Mouse (Mus musculus) embryonic facial prominence, embryonic 10.5 days (tissue): ENCODE measurements around the gene Rd3. TPM values are rescaled to one million over a fixed set of nuclear protein-coding genes. Genes with fewer than 3 reads are reported as not detected.
A peak's percentile ranks its signal among the peaks of the same experiment; 100 is the strongest.

Experiments
- DNase-seq: peaks from one replicate; pipeline ENCODE4 v3.0.0-alpha.2; 2017; ENCODE audit warnings: low spot score
- H3K27ac ChIP-seq: fragments of 300-500 bp; sonication (generic); replicated peaks from 2 replicates; pipeline ENCODE4 v1.5.1; 2016; ENCODE audit warnings: mild to moderate bottlenecking
- H3K27me3 ChIP-seq: fragments of 300-500 bp; sonication (generic); replicated peaks from 2 replicates; pipeline ENCODE4 v1.6.1; 2016; ENCODE audit warnings: low read depth, mild to moderate bottlenecking; ENCODE audit not compliant: poor library complexity, severe bottlenecking
- H3K36me3 ChIP-seq: fragments of 300-500 bp; sonication (generic); replicated peaks from 2 replicates; pipeline ENCODE4 v1.6.1; 2016; ENCODE audit warnings: mild to moderate bottlenecking, moderate library complexity
- H3K4me1 ChIP-seq: fragments of 300-500 bp; sonication (generic); 2 replicates; pipeline ENCODE4 v1.6.1; 2016
- H3K4me3 ChIP-seq: fragments of 300-500 bp; sonication (generic); 2 replicates; pipeline ENCODE4 v1.5.1; 2016; ENCODE audit warnings: mild to moderate bottlenecking, moderate library complexity
- H3K9me3 ChIP-seq: fragments of 300-500 bp; sonication (generic); 2 replicates; pipeline ENCODE4 v1.6.1; 2016; ENCODE audit warnings: mild to moderate bottlenecking
- WGBS: fragments of 180-500 bp; shearing (Covaris S2); methylation state at CpG from one replicate; pipeline ENCODE4 v1.1.7; 2016; 5-methylcytosine and 5-hydroxymethylcytosine counted together
- polyA plus RNA-seq: library from polyadenylated mRNA; unstranded; fragments of >200 nt; fragmentation: Nextera tagmentation; extraction: Ambion mirVana; gene quantifications from 2 replicates; pipeline ENCODE4 v1.2.1, GENCODE M21; 2016

Gene Rd3
- polyA plus RNA-seq, 1 experiment from 2014 or later, result 1.7 TPM

DNA sequence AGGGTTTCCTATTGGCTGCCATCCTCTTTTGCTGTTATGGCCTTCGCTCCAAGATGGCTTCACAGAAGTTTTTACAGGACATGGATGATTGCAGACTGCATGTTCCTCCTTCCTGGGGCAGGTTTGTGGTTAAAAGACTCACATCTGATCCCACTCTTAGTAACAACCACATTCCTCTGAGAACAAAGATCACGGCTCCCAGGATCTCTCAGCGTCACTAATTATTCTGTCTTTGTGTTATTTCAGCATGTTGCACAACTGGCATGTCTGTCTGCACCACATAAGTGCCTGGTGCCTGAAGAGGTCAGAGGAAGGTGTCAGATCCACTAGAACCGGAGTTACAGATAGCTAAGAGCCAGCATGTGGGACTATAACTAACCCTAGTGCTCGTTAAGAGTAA is 7.2 kb upstream of the Rd3 start:
- Histone ChIP-seq H3K4me3 (no peak overlapping the region), H3K4me1 (peaks cover 10% of the 10 kb centered on the region; the same call in 1 of the 2 replicates), H3K9me3 (no peaks in the 10 kb centered on the region), H3K27me3 (no peaks in the 10 kb centered on the region), H3K27ac (no peak overlapping the region), H3K36me3 (no peaks in the 10 kb centered on the region)
- 66% methylated on average over 5 of the region's 5 CpGs for WGBS
- no peak for DNase-seq

DNA sequence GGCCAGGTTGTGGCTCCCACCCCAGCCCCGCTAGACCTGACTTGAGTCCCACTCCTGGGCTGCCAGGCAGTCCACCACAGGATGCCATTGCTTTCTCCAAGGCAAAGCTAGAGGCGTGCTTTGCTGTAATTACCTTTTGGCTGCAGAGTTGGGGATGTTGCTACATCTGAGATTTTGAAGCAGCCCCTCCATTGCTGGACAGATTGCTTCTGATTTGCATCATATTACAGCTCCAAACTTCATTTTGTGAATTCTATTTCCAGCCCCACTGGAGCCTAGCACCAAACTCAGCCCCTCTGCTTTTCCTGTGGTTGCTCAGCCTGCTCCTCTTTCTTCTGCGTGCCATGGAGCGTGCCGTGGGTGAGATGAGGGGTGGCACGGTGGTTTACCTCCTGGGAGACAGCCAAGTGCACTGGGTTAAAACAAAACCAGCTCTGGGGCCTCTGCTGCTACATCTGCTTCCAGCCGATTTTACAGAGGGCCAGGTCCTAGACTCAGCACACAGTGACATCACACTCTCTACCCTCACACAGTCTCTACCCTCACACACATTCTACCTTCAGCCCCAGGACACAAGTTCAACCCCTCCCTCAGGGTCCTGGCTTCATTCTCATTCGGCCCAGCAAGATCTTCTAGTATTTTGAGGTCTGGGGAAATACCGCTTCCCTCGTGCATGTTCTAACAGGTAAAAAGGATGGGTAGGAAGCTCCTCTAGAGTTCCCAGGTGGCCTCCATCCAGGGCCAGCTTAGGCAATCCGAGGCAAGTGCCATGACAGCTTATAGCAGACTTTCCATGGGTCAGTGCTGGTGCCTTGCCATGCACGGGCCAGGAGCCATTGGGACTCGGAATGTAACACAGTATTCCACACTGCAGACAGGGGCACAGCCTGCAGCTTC is 2.4 kb upstream of the Rd3 start:
- no peak overlapping the region for H3K4me3 ChIP-seq
- no peak for DNase-seq
- no peaks in the 10 kb centered on the region for H3K9me3 ChIP-seq
- peaks cover 14% of the 10 kb centered on the region for H3K4me1 ChIP-seq
- H3K27ac ChIP-seq, result no peak overlapping the region
- no peaks in the 10 kb centered on the region for H3K27me3 ChIP-seq
- H3K36me3 ChIP-seq, result no peaks in the 10 kb centered on the region
- 78% methylated on average over 13 of the region's 13 CpGs for WGBS

DNA sequence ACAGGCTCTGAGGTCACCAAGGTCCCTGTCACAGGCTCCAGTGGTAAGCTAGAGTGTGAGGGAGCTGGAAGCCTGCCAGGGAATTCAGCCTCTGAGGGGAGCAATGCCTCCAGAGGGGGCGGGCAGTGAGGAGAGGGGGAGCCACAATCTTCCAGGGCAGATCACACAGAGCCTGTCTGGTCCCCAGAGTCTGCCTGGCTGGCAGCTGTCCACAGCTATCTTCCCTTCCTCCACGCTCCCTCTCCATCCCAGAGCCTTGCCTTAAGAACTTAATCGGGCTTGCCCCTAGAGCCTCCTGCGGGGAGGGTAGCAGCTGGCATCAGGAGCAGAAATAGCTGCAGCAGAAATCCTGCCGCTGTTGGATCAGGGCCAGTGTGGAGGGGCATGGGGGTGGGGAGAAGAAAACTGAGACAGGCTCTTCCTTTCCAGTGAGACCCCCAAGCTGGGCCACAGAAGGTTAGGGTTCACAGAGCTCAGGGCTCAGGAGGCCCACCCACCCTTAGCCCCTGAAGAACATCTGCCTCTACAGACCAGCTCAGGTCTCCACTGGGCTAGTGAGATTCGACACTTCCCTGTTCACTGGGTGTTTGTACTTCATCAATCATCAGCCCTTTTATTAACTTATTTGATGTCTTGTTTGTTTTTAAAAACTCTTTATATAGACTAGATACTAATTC is 4.4 kb downstream of the Rd3 start:
- peak overlapping the region; percentile 68 for H3K27ac ChIP-seq
- H3K4me1 ChIP-seq, result peaks cover 30% of the 10 kb centered on the region
- no peaks in the 10 kb centered on the region for H3K36me3 ChIP-seq
- WGBS, result 40% methylated on average over 6 of the region's 6 CpGs
- H3K27me3 ChIP-seq, result peaks cover 15% of the 10 kb centered on the region; the same call in 1 of the 2 replicates
- H3K9me3 ChIP-seq, result no peaks in the 10 kb centered on the region
- peak; percentile 28 for DNase-seq
- no peak overlapping the region for H3K4me3 ChIP-seq

DNA sequence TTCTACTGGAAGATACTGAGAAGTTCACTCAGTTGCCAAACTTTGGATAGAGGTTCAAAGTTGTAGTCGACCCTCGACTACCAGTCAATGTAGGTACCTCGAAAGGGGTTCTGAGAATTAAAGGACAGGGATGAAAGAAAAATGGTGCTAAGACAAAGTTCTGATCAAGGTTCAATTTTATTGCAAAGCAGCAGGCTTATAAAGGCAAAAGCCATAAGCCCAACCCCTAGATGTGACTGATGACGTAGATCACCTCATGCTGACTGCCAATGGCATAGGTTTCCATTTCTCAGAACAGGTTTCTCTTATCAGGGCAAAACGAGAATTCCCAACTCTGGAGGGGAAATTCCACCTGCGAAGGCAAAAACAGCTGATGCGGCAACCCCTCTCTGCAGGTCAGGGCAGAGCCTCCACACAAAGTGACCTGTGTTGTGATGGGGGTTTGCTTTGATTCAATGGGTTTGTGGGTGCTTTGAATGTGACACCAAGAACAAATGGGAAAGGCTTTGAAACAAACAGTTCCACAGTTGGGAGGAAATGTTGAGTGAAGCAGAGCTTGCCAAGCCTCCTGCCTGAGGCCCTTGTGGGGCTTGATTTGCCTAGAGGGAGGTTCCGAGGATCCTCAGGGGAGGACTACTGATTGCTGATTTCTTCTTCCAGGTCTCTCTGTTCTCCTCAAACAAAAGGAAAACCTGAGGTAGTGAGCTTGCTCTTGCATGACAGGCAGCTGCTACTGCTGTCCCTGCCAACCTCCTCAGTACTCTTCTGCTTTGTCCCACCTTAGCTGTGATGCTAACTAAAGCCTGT is 9.7 kb downstream of the Rd3 start:
- Histone ChIP-seq H3K9me3 (no peaks in the 10 kb centered on the region), H3K36me3 (no peaks in the 10 kb centered on the region), H3K27me3 (peaks cover 15% of the 10 kb centered on the region; the same call in 1 of the 2 replicates), H3K4me1 (peaks cover 14% of the 10 kb centered on the region), H3K27ac (no peak overlapping the region), H3K4me3 (no peak overlapping the region)
- WGBS, result 78% methylated on average over 8 of the region's 8 CpGs
- DNase-seq, result no peak

DNA sequence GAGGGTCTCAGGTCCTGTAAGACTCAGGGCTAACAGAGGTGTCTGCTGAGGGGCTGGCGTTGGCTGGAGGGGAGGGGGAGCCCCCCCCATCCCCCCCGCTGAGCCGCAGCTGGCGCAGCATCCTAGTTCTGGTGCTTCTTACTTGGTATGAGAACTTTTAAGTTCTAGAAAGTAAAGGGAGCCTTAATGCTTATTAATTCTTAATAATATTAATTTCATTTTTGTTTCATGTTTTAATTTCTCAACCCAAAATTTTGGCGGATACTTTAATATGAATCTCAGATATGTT is 10.3 kb downstream of the Rd3 start:
- H3K36me3 ChIP-seq, result no peaks in the 10 kb centered on the region
- WGBS, result 62% methylated on average over 5 of the region's 5 CpGs
- peaks cover 15% of the 10 kb centered on the region; the same call in 1 of the 2 replicates for H3K27me3 ChIP-seq
- H3K27ac ChIP-seq, result no peak overlapping the region
- peaks cover 9% of the 10 kb centered on the region; the same call in 1 of the 2 replicates for H3K4me1 ChIP-seq
- DNase-seq, result no peak
- no peak overlapping the region for H3K4me3 ChIP-seq
- no peaks in the 10 kb centered on the region for H3K9me3 ChIP-seq

DNA sequence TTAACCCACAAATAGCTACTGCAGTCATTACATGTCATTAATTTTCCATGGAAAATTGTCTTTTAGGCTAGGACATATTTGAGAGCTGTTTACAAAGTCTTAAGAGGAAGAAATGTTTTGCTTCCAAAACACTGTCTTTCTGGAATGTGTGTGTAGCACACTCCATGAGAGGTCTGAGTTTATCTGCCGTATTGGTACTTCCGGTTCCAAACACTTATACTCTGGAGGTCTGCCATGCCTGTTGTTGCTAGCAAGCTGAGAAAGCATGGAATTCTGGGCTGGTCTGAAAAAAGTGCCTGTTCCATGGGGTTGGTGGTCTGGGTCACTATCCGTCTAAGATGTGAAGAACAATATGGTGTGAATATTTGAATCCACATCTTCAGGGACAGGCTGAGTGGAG is 11.5 kb downstream of the Rd3 start:
- H3K4me3 ChIP-seq, result no peak overlapping the region
- 92% methylated on average over 3 of the region's 3 CpGs for WGBS
- DNase-seq, result no peak
- H3K9me3 ChIP-seq, result no peaks in the 10 kb centered on the region
- H3K27me3 ChIP-seq, result peaks cover 15% of the 10 kb centered on the region; the same call in 1 of the 2 replicates
- H3K27ac ChIP-seq, result no peak overlapping the region
- no peaks in the 10 kb centered on the region for H3K36me3 ChIP-seq
- H3K4me1 ChIP-seq, result peaks cover 9% of the 10 kb centered on the region; the same call in 1 of the 2 replicates

DNA sequence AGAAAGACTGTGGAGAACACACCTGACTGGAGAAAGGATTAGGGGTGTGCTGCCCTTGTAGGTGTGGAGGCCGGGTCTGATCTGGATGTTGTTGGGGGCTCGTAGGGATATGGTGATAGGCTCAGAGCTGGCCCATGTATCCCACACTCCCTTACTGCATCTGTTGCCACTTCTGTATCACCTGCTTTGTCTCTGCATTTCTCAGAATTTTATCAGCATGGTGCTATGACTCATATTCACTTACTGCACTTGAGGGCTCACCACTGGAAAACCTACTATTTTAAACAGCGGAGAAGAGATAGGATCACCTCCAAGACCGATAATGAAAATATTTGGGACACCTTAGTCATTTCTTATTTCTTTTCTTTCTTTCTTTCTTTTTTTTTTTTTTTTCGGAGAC is 11.9 kb downstream of the Rd3 start:
- Histone ChIP-seq H3K4me3 (peak overlapping the region; percentile 70), H3K9me3 (no peaks in the 10 kb centered on the region), H3K27ac (no peak overlapping the region), H3K27me3 (peaks cover 15% of the 10 kb centered on the region; the same call in 1 of the 2 replicates), H3K36me3 (no peaks in the 10 kb centered on the region), H3K4me1 (peaks cover 9% of the 10 kb centered on the region; the same call in 1 of the 2 replicates)
- WGBS, result 87% methylated on average over 5 of the region's 5 CpGs
- DNase-seq, result no peak

DNA sequence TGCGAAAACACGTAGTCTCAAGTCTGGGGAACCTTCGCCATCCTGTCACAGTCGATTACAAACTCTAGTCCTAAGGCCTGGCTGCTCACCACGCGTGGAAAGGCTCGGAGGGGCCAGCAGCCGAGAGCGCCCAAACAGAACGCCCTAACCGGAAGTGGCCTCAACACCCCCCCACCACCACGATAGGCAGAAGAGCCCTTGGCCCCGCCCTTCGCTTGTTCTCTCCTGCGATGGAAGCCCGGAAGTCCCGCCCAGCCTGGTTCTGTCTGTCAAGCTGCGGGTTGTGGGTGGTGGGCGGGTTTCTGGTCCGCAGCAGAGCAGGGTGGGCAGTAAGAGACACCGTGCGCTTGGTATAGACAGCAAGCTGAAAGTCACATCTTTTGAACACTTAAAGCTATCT is 12.8 kb downstream of the Rd3 start:
- DNase-seq, result peak; percentile 97
- Histone ChIP-seq H3K27ac (peak overlapping the region; percentile 91), H3K4me1 (peaks cover 6% of the 10 kb centered on the region; the same call in 1 of the 2 replicates), H3K27me3 (peaks cover 13% of the 10 kb centered on the region; the same call in 1 of the 2 replicates), H3K9me3 (no peaks in the 10 kb centered on the region), H3K4me3 (peak overlapping the region; percentile 70), H3K36me3 (no peaks in the 10 kb centered on the region)
- WGBS, result under 1% methylated on average over 22 of the region's 22 CpGs

DNA sequence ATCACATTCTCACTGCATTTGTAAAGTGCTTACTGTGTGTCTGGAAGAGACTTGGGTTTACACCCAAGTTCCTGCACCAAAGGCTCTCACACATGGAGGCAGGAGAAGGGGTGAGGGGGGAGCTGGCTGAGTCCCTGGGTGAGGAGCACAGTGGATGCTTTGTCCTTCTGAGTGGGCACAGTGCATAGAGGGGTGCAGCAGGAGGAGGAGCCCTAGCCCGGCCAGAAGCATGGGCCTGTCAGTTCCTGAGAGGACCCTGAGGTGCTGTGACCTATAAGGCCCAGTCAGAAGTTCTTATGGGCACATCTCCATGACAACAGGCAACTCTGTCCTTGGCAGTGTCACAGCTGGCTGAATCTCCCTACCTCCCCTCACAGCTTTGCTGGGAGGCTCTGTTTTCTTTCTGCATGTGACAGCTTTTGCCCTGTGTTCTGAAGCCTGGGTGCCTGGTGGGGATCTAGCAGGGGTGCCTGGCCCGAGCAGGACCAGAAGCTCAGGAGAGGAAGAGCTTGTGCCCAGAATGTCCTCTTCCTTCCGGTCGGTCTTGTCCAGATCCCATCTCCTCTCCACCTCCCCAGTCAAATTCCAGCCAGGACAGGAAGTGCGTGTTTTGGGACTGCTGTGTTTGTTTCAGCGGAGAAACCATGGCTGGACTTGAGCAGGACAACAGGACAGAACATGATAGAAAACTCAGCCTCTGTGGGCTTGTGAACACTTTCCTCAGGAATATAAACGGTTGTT is 15.0 kb downstream of the Rd3 start:
- no peaks in the 10 kb centered on the region for H3K36me3 ChIP-seq
- no peak for DNase-seq
- no peaks in the 10 kb centered on the region for H3K27me3 ChIP-seq
- 70% methylated on average over 7 of the region's 7 CpGs for WGBS
- no peaks in the 10 kb centered on the region for H3K9me3 ChIP-seq
- no peak overlapping the region for H3K27ac ChIP-seq
- no peak overlapping the region for H3K4me3 ChIP-seq
- peaks cover 6% of the 10 kb centered on the region; the same call in 1 of the 2 replicates for H3K4me1 ChIP-seq

DNA sequence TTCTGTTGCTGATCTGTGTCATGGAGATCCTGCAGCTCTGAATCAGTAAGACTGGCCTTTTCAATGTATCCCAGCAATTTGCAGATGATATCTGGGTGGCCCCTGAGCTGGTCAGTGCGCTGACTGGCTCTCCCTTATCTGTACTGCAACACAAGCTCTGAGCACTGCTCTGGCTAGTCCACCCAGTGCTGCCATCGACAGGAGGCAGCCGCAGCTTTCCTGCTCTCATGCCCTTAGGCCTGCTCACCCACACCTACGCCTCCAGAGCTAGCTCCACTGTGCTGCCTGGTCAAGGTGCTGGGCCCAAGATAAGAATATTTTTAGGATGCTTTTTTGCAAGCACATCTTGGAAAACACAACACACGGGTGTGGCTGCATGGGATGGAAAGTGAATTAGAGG is 17.3 kb downstream of the Rd3 start:
- H3K9me3 ChIP-seq, result no peaks in the 10 kb centered on the region
- no peak overlapping the region for H3K4me3 ChIP-seq
- no peak for DNase-seq
- H3K27ac ChIP-seq, result no peak overlapping the region; the same call in 1 of the 2 replicates
- 68% methylated on average over 5 of the region's 5 CpGs for WGBS
- H3K27me3 ChIP-seq, result no peaks in the 10 kb centered on the region
- H3K36me3 ChIP-seq, result no peaks in the 10 kb centered on the region
- no peaks in the 10 kb centered on the region for H3K4me1 ChIP-seq

DNA sequence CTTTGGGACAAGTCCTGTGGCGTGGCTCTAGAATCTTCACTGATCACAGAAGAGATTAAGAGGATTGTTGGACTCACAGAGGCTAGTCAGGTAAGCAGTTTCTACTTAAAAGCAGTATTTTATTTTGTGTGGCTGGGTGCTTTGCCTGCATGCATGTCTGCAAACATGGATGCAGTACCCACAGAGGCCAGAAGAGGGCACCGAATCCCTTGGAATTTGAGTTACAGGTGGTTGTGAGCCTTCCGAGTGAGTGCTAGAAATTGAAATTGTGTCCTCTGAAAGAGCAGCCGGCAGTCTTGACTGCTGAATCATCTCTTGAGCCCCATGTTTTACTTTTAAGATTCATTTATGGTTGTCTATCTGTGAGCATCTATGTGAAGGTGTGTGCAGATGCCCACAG is 18.3 kb downstream of the Rd3 start:
- Histone ChIP-seq H3K27ac (no peak overlapping the region), H3K27me3 (no peaks in the 10 kb centered on the region), H3K4me3 (no peak overlapping the region), H3K4me1 (no peaks in the 10 kb centered on the region), H3K9me3 (no peaks in the 10 kb centered on the region), H3K36me3 (no peaks in the 10 kb centered on the region)
- WGBS, result 51% methylated on average over 4 of the region's 4 CpGs
- peak; percentile 60 for DNase-seq

DNA sequence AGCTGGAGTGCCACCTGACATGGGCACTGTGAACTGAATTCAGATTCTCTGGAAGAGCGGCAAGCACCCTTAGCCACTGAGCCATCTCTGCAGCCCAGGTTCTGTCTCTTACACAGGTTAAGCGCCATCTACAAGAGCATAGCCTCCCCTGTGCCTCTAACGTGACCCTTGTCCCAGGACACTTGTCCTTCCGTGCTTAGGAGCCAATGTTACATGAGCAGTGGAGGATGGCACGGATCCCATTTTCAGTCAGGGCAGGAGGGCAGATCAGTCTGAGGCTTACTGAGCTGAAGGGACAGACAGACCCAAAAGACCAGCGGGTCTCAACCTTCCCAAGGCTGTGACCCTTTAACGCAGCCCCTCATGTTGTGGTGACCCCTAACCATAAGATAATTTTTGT is 18.7 kb downstream of the Rd3 start:
- no peak overlapping the region for H3K27ac ChIP-seq
- no peak for DNase-seq
- WGBS, result 90% methylated on average over 7 of the region's 7 CpGs
- H3K9me3 ChIP-seq, result no peaks in the 10 kb centered on the region
- no peaks in the 10 kb centered on the region for H3K4me1 ChIP-seq
- H3K27me3 ChIP-seq, result no peaks in the 10 kb centered on the region
- no peaks in the 10 kb centered on the region for H3K36me3 ChIP-seq
- no peak overlapping the region for H3K4me3 ChIP-seq
